Mouse (Mus musculus) cerebellum, adult 18-20 months (tissue): Measurements from ENCODE around the gene Cdc42ep4.

Experiments used
- DNase-seq, 2 experiments: peaks; one replicate each; pipeline ENCODE4 v3.0.0; 2021

Cdc42ep4 gene

DNA sequence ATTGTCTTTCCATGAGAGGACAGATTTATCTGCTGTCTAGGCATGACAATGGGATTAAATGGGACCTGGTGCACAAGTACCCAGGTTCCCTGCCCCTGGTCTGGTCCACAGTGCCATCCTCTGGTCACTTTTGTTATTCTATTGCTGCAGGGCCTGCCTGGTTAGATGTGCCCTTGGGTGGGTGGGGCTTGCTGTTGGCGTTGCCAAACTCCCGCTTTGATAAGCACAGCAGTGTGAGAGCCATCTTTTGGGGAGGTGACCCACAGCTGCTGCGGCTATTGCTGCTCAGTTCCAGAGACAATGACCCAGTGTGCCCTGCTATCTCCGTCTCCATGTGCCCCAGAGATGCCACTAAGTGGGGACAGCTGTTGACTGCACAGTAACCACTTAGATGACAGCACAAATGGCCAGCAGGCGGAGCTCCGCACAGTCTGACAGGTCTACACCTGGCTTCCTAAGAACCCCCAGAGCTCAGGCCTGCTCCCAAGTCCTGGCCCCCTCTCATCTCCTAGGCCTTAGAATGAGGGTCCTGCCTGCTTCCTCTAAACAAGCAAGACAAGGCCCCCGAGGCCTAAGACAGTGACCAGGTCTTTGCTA lies 36.5 kb downstream of the Cdc42ep4 start:
- DNase-seq, result no peak

DNA sequence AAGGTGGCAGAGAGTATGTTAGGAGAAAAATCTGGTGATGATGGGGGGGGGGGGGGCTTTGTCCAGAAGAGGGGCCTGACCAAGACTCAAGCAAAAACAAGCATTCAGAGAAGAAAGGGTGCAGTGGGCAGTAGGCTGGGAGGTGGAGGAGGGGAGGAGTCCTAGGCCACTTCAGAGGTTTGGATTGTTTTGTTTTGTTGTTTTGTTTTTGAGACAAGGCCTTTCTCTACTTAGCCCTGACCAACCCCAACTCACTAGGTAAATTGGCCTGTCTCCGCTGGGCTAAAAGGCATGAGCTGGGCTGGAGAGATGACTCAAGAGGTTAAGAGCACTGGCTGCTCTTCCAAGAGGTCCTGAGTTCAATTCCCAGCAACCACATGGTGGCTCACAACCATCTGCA lies 40.6 kb downstream of the Cdc42ep4 start:
- DNase-seq, result no peak

DNA sequence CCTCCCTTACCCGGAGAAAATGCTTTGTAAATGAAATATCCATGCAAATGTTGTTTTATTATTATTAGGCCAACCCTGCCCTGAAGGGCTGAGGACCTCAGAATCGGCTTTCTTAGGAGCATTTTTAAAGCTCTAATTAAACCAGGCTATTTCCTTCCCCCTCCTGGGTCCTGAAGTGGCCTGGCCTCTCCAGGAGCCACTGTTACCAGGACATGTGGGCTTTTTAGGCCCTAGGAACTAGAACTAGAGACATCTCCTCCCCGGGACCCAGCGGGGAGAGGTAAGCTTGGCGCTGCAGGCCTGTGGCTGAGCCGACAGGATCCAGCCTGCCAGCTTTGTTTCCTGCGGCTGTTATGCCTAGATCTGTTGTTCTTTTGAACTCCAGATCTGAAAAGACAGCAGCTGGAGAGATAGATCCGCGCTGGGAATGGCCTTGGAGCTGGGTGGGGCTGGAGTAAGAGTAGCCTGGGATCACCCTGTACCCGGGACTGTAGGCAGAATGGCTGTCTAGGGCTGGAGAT lies 41.4 kb downstream of the Cdc42ep4 start:
- no peak for DNase-seq

DNA sequence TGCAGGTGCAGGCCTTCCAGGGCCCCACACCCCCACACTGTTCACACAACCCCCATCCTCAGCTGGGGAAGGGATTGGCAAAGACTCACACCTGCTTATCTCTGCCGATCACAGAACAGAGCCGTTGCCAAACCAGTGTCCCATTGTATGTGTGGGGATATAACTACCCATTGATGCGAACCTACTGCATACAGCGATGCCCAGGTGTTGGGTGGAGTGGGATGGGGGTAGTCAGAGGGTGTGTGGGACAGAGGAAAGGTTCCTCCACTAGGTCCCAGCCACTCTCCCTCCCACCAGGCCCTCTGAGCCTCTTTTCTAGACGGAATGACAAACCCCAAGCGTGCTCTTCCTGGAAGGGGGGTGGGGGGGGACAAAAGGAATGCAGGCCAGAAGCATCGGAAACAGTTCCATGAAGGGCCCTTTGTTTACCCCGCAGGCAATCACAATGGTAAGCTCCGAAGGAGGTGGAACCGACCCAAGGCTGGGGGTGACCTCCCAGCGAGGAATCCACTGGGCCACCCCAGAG lies 41.9 kb downstream of the Cdc42ep4 start, which contains the start of gene Cpsf4l:
Cpsf4l (minus strand) TSS at position 287 of the 526 bp plus-strand sequence.
- no peak for DNase-seq

DNA sequence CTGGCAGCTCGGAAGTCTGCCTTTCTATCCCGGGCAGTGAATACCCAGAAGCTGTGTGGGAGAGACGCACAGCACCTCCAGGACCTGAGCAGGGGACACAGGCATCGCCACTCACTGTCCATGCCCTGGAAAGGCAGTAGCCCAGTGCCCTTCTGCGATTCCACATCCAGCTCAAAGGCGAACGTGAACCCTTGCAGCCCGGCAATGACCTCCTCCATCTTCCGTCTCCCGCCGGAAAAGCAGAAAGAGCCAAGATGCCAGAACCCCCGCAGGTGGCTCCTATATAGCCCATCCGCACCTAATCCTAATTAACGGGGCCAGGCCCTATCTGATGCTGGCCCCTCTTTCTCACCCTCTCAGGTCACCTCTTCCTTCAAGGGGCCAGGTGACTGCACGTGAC lies 42.4 kb downstream of the Cdc42ep4 start:
- DNase-seq, result no peak

DNA sequence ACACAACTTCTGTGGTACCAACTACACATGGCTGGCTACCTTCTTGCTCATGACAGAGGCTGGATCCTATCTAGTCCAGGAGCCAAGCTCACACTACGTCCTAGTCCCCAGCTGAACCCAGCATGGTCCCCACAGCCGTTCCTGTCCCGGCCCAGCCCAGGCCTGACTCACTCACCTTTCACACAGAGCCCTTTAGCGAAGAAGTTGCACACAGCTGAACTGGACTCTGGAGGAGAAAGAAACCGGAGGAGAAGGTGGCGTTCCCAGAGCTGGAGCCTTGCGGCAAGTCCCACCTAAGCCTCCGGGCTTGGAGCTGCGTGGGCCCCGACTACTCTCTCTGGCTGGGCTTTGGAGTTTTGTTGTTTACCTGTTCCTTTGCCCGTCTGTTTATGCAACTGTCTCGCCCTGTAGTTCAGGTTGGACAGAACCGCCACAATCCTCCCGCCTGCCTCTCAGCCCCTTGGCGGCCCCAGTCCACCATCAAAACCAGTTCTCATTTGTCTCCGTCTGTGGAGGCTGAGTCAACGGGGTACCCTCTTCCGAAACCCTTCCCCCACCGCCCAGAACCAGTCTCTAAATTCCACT lies 43.0 kb downstream of the Cdc42ep4 start:
- no peak for DNase-seq

DNA sequence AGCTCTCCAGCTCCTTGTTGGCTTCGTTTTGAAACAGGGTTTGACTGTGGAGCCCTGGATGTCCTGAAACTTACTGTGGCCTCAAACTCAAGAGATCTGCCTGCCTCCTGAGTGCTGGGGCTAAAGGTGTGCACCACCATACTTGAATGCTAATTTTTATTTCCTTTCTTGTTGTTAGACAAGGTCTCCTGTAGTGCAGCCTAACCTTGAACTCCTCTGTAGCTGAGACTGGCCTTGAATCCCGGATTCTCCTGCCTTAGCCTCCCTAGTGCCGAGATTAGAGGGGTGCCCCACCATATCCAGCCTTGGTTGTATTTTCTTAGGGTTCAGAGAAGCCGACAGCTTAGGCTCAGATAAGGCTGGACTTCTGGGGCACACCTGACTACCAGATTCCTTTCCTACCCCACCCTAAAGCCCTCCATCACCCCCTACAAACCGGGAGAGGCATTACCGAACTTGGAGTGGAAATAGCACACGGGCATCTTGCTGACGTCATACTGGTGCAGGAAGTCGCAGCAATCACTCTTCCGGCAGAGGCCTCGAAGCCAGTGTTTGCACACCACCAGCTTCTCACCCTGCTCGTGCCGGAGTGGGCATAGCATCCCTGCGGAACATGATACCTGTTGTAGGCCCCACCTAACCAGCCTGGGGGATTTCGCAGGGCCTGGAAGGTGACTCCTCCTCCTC lies 45.6 kb downstream of the Cdc42ep4 start:
- no peak for DNase-seq

DNA sequence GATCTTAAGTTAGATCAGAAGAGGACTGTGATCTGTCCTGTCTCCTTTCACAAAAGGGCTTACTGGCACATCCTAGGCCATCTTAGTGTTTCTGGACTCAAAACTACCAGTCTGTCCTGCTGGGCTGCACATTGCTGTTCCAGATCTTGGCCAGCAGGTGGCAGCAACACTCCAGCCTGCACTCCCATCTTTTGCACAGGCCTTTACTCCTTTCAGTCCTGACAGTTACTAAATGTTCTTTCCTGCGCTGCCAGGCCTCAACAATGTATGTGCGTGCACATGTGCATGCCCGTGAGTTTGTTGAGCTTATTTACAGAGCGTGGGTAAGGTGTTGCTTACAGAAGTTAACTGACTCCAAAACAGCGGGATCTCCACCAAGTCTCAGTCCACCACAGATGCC lies 47.9 kb downstream of the Cdc42ep4 start:
- DNase-seq, result peak; percentile 72 to 83

DNA sequence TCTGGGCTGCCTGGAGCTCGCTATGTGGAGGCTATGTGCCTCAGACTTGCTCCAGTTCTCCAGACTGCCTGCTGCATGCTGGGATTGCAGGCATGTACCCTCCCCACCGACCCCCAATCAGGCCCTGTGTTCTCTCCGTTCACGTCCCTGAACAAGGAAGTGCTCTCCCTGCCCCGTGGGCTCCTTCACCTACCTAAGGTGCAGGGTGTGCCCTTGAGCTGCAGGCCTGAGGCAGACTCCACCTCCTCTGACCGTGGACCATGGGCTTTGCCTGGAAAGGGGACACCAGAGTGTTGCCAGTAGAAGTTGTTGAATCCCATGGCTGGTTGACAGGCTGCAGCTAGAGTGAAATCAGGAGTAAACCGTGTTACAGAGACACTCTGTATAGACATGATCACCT lies 52.0 kb downstream of the Cdc42ep4 start:
- DNase-seq, result no peak

DNA sequence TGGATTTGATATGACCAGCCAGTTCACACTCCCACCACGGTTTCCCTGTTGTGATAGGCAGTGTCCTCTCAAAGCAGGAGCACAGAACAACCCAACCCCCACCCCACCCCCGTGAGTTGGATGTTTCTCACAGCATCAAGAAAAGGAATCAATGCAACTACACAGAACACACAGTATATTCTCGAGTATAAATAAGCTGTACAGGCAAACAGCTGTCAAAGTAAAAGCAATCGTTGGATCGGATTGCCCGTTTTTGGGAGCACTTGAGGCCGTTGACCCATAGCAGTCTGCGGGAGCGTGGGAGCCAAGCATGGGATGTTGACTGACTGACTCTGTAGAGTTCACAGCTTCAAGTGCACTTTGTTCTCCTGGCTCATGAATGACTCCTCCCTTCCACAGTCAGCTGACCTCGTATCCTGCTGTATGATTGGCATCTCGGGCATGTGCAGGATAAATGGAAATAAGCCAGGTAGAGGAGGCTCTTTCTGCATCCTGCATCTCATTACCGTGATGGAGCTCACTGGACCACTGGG lies 53.6 kb downstream of the Cdc42ep4 start:
- DNase-seq, result no peak

DNA sequence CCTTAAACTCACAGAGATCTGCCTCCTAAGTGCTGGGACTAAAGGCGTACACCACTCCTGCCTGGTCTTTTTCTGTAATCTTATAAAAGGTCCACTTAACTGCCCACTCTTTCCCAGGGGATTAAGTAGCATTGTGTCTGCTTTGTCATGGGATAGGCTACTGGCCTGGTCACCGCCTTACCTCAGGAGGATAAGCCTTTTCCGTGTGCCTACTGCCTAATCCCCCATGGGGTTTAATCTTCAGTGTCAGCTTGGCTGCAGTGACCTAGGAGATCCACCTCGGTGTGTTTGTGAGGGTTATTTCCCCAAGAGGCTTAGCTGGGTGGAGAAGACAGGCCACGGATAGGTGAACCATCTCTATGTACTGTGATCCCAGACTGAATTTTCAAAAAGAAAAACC lies 54.1 kb downstream of the Cdc42ep4 start:
- no peak for DNase-seq

DNA sequence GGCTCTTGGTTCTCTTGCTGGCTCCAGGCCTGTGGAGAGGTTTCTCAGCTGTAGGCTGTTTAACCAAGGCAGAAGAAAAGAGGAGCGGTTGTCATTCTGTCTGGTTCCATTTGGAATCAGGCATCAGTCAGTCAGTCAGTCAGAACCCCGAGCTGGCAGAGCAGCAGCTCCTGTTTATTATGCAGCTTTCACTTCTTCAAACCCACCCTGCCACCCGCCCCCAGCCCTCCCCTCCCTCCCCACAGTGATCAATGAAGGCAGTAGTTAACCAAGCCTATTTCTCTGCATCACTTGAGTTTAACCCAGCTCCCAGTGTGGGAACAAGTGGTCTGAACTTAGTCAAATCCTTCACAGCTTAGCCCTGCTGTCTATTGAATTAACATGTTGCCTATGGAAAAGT lies 59.8 kb downstream of the Cdc42ep4 start:
- DNase-seq, result no peak

DNA sequence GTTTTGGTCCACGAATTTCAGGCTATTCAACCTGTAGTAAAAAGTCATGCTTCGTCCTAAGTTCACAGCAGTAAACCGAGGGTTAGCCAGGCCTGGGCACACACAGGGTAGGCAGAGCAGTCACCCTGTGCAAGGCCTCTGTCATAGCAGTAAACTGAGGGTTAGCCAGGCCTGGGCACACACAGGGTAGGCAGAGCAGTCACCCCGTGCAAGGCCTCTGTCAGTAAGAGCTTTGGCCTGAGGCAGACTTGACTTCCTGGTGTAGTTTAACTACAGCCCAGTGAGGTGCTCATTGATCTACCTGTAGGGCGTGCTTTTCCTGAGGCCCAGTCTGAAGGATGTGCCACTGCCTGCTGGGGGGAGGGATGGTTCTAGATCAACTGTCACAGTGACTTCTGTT lies 60.4 kb downstream of the Cdc42ep4 start:
- DNase-seq, result no peak

DNA sequence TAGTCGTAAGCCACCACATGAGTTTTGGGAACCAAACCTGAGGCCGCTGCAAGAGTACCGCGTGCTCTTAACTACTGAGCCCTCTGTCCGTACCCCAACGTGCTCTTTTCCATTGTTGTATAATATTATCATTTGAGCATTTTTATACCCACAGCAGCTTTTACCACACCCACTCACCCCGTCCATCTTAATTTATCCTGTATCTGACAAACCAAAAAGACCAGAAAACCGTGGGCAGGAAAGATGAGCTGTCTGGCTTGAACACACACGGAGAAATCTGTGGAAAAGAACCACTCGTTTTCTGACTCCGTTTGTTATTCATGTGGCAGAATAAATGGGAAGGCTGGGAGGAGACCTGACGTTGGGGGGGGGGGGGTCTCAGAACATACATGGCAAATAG lies 61.2 kb downstream of the Cdc42ep4 start:
- no peak for DNase-seq

DNA sequence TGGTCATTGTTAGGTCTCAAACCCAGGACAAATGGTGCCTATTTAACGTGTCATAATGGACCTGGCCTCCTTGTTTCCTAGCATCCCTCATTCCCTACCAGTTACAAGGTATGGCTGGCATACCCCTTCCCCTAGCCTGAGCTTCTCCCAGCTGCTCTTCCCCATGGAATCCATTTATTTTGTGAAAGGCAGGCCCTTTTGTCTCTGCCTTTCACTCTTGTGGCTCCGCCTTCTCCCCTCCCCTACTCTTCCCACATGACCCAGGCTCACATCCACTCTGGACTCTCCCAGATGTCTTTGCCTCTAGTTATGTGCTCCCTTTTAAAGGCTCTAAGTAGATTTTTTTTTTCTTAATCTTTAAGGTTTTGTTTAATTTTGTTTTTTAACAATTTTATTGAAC lies 64.7 kb downstream of the Cdc42ep4 start:
- DNase-seq, result no peak

DNA sequence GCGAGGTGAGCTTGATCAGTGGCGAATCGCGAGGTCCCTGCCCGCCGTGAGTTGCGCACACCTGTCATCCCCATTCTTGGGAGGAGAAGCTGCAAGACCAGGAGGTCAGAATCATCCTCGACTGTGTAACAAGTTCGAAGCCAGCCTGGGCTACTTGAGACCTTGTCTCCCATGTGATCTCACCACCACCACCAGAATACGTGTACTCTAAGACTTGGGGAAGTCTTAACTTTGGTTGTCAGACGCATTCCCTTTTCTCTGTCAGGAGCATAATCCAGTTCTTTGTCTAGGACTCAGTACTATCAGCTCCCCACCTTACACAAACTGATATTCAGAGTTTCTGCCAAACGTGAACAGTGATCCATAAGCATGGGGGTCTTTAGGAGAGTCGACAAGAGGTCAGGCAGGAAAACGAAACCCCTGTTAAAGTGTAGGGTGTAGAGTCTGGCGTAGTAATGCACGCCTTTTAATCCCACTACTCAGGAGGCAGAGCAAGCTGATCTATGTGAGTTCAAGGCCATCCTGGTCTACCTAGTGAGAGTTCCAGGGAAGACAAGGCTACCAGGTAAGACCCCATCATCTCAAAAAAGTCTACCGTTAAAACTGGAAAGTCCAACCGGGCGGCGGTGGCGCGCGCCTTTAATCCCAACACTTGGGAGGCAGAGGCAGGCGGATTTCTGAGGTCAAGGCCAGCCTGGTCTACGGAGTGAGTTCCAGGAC lies 66.8 kb downstream of the Cdc42ep4 start:
- DNase-seq, result no peak

DNA sequence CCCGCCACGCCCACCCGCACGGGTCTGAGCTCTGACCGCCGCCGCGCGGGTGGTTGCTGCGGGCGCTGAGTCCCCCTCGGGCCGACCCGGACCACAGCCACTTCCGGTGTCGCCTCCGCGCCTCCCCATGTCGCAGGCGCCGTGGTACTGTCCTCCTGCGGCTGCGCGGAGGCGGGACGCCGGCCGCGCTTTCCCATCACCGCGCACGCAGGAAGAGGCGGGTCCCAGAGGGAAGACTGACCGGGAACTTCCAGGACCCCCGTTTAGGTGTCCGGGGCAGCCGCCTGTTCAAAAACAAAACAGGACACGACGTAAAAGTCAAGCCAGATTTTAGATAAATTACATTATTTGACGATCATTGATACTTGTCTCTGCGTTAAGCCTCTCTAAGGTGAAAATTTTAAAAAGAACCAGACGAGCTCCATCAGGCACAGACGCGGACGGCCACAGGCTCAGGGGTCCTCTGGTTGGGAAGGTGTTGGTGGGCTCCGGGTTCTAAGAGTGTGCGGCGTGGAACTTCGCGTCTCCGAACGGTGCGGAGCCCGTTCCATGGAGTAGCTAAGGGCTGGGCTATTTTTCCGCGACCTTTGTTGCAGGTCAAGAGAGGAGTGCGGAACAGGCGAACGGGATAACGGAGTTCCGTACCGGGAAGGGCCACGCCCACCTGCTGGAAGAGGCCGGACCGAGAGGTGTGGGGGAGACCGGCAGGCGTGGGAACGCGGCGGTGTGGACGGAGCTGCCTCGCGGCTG lies 67.5 kb downstream of the Cdc42ep4 start, which contains the start of the genes Fam104a and D11Wsu47e:
Fam104a (minus strand) TSS at position 199 of the 750 bp plus-strand sequence.
D11Wsu47e (plus strand) TSS at position 456 of the 750 bp plus-strand sequence.
- DNase-seq, result peak; percentile 94 to 97

DNA sequence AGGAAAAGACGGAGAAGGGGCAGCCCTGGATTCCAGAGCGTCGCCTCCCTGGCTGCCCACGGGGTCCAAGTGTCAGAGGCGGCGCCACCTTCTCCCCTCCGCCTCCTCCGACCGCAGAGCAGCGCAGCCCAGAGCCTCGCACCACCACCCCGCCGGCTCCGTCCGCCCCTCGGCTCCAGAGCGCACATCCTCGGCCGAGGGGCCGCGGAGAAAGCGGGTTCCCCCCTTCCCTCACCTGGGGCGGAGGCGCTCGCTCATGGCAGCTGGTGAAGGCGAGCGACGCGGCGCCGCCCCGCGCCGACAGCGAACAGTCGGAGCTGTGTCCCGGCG lies 68.1 kb downstream of the Cdc42ep4 start:
- no peak for DNase-seq

DNA sequence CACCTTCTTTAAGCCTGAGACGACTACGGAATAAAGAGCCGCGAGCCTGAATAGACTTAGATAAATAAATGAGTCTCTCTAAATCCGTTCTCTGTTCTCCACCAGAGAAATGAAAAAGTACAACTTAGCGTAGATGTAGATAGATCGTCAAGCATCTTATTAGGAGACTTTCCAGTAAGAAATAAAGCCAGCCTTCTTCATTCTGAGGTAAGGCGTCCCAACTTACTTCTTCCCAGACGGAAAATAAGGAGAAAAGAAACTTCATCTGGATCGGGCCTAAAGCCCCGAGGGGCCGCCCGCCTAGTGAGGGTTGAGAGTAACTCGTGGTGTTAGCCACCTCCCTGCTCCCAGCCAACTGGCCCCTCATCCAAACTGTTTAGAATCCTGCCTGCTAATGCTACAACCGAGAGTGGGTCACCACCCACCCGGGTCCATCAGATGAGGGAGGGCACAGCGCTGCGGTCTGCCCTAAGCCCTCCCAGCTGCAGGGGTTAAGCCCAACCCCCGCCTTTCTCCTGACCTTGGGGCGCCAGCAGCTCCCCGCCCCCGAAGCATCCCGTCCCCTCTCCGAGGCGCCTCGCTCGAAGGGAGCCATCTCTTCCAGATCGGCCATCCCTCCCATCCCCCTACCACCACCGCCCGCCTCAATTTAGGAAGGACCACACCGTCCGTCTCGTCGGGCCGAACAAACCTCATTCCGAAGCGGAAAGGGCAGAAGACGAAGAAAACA lies 68.6 kb downstream of the Cdc42ep4 start:
- DNase-seq, result peak; percentile 39 to 40

DNA sequence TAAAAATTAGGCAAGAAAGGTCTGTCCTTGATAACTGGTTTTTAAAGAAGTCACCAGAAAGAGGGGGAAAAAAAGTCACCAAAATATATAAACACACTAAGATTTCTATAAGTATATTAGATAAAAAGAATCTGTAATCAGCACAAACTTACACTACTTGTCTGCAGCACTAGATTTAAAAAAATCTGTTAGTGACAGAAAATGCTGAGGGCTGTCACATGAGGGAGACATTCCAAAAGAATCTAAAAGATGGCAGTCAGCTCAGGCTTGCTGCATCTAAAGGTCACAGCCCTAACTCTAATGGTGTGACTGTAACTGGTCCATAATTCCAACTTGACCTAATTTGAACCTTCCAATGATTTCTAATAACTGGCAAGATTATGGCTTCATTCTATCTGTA lies 69.7 kb downstream of the Cdc42ep4 start:
- DNase-seq, result no peak

DNA sequence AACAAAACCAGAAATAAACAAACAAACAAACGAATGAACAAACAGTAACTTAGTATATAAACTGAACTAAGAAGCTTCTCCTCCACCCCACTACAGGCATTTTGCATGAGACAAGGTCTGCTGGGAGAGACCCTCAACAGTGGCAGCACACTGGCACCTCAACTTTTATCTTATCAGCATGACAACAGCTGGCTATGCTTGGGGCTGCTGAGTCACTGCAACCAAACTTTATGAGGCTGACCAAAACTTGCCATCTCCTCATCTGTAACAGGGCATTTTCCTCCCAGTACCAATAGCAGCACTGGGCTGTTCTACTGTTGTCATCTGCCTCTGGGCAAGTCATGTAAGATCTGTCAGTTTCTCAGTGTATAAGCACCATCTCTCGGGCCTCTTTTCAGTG lies 70.7 kb downstream of the Cdc42ep4 start:
- no peak for DNase-seq

DNA sequence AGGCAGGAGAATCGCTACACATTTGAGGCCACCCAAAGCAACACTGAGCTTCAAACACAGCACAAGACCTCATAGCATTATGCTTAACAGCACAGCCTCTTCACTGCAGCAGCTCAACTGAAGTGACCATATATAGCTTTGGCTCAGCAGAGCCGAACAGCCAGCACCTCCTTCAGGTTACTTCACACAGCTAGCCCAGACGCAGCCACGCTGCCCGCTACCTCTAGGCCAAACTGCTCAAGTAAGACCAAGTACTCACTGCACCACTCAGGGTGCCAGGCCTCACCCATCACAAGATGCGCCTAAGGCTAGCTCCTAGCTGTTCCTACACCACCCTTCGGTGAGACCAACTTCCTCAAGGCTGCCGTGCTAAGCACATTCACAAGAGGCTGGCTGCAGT lies 73.3 kb downstream of the Cdc42ep4 start:
- DNase-seq, result no peak
